Mouse (Mus musculus) skeletal muscle tissue, adult 2 months (tissue): ENCODE results near the gene Skap2.

Source experiments
- DNase-seq: peaks from one replicate; pipeline ENCODE4 v3.0.0-alpha.2; 2012; ENCODE audit warnings: low read depth, low spot score

Skap2 gene

DNA sequence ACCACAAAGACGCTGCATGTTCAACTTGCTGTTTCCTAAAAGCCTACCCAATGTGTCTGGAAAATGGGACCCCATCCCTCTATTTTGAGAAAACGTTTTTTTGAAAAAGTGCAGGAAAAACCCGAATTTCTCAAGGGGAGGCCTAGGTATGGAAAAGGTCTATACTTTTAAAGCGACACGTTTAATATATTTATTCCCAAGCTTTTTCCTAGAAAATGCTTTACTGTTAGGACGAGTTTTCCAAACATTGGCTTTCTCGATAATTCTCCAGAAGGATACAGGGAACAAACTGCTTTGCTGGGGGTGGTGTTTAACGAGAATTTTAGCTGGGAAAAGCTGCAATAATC, 6.8 kb downstream of the Skap2 start:
- DNase-seq: no peak

DNA sequence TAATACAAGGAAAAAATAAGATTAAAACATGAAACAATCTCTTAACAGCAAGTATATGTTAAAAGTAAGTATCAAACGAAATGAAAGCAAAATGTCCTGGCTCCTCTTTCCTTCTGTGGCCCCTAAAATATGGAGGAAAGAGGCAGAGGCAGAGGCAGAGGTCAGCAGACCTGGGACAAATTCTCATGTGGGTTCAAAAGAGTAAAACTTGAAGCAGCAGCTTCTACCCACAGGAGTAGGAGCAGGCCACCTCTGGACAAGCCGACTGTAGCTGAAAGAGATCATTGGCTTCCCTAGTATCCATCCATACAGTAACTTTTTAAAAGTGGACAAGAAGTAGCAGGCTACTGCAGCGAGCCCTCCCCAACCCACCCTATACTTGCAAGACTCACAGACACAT, 7.4 kb downstream of the Skap2 start:
- DNase-seq: no peak

DNA sequence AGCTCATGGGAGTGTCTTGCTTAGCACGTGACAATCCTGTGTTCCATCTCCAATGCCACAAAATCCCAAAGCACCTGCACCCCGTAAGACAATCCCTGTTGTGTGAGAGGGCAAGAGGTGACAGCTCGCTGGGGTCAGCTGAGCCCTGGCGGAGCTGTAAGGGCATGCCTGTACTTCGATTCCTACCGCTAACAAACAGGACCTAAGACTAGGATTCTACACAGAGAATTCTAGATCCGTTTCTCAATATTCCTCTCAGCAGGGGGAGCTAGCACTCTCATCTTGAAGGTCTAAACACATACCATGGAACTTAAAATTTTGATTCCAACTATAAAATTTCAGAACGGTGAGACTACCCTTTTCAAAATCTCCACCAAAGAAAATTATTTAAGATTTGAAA, 9.7 kb downstream of the Skap2 start:
- DNase-seq: peak; percentile 23

DNA sequence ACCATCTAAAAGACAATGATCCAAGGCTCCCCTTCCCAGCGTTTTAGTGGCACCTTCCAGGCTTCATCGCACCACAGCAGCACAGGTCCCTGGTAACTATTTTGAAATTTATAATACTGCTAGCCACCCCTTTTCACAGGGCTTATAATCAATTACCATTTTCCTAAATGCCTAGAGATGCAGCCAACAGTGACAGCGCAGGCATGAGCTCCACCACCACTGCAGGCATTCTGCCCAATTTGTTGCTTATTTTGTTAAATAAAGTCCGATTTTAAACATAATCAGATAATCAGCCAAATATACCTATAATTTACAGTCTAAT, 13.2 kb downstream of the Skap2 start:
- DNase-seq: no peak

DNA sequence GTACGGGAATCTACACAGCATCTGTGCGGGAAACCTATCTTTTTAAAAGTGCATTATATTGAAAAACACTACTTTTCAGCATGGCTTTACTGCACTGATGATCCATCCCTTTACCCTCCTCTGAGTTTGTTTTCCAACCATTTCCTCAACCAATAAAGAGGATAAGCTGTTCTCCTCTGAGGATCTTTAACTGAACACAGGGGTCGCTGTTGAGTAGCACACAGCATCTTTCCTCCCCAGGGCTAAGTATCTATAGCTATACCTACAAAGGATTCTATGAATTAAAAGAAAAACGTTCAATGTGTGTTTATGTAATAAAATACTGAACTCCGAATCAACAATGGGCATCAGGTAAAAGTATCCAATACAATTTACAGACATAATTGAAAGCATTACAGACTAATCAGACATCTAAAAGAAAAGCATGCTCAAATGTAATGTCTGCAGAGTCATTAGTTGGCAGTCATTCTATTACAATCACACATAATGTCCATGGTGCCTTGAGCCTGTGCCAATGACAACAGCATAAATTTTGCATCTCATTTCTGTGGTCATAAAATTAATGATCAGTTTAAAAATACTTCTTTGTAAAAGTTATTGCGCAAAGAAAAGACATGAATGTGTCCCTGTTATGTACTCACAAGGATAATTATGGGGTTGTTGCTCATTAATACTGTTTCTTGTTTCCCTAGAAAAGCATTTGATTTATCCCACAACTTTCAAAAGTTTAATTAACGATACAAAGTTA, 13.8 kb downstream of the Skap2 start:
- no peak for DNase-seq

DNA sequence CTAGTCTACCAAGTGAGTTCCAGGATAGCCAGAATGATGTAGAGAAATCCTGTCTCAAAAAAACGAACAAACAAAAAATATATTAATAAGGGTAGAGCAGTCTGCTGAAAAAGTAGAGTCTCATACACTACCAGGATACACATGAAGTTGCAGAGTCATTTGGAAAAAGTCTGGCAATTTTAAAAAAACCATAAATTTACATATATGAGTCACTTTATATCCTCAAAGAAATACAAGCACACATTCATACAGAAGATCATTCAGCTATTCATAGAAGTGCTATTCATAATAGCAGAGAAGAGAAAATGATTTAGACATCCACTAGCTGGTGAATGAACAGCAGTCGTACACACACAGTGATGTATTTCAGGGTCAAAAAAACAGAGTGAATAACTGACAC, 24.4 kb downstream of the Skap2 start:
- no peak for DNase-seq

DNA sequence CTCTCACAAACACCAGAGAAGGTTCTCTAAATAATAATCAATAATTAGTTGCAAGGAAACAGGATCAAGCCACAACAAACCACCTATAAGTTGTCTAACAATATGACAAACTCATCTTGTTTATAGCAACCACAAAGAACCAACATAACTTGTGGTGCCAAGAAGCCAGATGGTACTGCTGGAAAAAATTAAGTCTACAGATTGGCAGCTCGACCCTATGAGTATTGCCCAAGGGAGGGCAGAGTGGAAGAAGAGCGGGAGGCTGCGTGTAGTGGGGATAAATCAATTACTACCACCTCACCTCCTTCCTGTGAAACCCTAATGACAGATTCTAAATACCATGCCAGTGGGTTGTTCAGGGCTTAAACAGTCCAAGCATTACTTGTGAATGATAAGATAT, 34.7 kb downstream of the Skap2 start:
- DNase-seq: no peak

DNA sequence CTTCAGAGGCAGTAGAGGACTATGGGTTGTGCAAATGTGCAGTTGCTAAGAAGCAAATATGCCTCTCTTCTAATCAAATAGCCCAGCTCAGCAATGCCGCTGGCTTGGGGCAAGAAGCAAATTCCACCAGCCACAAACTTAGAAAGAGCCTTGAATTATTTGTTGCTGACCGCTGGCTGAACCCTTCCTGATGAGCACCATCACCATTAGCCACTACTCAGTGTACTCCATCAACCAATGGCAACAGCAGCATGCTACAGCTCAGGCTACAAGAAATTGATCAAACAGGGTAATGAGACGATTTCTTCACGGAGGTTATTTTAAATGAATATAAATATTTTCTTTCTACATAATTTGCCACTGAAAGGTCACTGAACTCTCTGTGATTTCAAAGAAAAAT, 36.6 kb downstream of the Skap2 start:
- no peak for DNase-seq

DNA sequence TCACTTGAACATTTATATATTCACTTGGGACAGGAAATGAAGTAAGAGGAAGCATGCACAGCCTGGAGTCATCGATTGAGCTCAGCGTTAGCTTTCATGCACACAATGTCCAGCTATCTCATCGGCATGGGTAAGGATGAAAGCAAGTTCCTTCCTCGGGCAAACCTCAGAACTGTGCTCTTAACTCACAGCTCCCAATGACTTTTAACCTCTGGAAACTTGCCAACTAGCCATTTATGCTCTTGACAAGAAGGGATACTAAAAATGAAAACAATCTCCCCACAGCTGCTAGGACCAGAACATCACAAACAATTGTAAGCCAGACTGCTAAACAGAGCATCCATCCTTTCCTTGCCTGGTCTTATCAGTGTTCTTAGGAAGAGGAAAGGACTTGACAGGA, 53.4 kb downstream of the Skap2 start:
- no peak for DNase-seq

DNA sequence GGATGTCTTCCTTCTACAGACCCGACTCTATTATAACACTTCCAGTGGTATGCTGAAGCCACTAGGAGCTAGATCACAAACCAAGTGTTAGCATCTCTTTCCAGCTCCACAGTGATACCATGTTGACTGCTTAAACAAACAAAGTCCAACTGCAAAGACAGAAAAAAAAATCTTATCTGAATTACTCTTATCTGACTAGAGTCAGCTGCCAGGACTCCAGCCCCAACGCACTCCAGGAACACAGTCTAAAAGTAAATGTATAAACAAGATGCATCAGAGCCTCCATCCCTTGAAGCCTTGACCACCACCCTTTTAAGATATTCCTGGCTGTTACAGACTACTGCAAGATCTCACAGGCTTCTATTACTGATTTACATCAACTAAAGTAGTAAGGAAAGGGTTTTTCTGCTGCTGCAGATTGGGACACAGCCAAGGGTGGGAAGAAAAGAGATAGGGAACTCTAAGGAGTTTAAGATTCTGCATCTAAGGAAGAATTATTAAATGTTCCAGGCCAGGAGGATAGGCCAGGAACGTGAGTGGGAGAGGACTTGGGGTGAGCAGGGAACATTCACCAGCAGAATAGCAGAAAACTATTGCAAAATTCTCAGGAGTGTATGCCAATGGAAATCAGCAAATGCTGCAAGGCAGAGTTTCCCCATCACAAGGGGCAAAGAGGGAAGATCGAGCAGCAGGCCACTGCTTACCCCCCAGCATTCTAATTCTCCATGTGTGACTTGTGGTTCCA, 56.1 kb downstream of the Skap2 start:
- DNase-seq: no peak

DNA sequence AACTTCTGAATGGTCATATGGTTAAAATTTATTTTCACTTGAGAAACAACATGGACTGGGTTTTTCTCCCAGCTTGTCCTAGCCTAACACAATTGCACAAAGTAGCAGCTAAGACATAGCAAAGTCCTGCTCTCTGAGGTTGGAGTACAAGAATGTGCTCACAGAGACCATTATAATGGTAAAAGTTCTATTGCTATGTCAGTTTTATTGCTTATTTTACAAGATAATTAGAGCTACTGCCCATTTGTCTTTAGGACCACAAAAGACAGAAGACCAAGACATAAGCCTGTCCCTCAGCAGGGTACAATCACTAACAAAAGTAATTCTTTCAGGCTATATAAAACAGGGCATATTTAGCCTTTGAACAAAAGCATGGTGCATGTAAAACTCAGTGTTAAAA, 64.7 kb downstream of the Skap2 start:
- no peak for DNase-seq

DNA sequence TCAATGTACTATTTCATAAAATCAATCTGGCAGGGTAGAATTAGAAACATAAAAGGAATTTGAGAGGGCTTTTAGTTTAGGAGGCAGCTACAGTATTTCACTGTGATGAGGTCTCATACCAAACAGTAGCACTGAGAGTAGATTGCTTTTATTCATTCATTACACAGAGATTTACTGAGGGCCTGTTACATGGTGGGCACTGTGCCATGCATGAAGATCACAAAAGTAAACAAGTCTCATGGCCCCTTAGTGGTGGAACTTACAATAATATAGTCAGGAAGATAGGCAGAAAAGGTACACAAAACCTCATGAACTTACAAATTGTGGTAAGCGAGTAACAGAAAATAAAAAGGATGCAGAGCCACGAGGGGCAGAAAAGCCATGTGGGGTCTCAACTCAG, 67.4 kb downstream of the Skap2 start:
- DNase-seq: no peak

DNA sequence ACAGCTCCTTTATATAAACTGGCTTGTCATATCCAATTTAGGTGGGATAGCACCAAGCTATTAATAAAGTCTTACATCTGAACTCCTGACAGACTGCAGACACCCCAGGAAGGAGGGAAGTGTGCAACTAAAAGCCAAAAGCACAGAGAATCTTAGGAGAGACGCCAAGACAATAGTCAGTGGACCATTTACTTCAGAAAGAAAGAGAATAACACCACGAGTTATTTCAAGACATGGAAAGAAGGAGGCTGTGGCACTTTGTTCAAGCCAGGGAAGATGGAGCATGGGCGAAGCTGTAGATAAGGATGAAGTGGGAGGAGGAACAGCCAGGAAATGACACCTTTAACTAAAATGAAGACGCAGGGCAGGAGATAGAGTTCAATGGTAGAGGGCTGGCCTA, 78.4 kb downstream of the Skap2 start:
- no peak for DNase-seq

DNA sequence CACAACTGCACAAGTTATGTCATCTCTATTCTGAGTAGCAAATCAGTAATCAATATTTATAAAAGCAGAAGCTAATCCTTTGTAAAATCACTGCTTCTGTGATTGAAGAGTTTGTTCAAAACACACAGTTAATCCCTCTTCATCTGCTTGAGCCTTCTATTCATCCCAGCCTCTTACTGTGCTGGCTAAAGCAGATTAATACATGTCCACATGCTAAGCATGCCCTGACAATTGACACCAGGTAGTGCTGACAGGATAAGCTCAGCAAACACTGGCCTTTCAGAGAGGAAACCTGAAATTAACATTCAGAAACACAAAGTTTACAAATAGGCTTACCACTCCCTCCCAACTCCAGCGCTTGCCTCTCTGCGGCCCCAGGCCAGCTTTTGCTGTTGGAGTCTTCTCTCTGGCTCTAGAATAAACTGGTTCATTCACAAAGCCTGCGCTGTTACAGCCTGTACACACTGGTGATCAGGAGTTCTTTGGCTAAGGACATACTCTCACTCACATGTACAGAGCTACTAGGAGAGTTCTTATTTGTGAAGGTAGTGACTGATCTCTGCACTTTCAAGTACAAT, 79.2 kb downstream of the Skap2 start:
- no peak for DNase-seq

DNA sequence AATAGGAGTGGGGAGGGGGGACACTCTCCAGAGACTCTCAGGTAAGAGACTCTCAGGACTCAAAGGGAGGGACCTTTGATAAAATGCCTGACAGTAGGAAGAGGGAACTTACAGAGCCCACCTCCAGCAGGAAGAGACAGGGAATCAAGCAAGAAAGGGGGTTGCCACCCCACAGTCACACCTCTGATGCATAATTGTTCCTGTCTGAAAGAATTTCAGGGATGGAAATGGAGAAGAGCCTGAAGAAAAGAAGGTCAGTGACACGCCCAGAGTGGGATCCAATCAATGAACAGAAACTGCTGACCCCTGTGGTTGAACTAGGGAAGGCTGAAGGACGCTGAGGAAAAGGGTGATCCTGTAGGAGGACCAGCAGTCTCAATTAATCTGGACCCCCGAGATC, 85.2 kb downstream of the Skap2 start:
- DNase-seq: no peak

DNA sequence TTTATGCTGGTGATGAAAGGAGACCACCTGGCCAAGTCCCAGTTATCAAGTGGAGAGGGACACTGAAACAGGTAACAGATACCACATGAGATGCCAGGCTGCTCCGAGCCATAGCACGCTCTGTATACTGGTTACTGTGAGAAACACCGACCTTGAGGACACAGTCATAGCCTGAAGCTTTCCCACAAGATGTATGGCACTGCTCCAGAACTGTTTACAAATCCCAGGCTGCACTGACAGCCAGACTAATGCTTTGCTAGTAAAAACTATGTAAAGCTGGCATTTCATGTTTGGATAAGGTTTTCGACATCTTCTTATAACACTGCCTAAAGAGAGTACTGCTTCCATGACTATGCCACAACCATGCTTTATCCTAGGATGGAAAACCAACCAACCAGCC, 90.5 kb downstream of the Skap2 start:
- DNase-seq: no peak

DNA sequence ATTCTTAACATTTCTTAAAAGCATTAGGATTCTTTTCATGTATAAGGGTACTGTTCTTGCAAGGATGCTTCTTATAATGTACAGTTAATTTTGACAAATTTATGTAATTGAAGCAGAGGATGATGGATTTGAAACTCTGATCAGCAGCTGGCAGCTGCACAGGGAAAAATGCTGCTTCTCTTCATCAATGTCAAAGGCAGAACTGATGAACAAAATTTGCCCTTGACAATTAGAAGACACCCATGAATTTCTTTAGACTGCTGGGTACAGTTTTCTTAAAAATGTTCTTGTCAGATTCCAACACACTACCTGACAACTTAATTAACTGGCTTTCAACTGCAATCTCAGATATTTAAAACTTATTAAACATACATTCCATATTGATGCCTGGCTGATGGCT, 103.9 kb downstream of the Skap2 start:
- DNase-seq: no peak

DNA sequence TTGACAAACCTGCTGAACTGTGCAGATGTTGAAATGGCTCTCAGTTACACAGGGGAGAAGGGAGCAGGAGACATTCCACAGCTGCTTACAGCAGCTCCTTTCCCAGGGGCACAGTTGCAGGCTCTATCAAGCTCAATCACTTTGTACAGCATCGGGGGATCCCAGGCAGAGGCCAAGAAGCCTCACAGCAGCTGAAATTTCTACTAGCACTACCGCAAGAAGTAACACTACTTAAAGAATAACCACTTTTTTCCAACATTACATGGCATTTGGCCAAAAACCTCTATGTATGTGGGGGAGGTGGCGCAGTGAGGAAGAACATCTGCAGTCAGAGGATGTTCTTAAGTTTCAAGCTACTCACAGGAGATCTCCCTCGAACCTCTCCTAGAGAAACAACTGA, 106.7 kb downstream of the Skap2 start:
- DNase-seq: no peak

DNA sequence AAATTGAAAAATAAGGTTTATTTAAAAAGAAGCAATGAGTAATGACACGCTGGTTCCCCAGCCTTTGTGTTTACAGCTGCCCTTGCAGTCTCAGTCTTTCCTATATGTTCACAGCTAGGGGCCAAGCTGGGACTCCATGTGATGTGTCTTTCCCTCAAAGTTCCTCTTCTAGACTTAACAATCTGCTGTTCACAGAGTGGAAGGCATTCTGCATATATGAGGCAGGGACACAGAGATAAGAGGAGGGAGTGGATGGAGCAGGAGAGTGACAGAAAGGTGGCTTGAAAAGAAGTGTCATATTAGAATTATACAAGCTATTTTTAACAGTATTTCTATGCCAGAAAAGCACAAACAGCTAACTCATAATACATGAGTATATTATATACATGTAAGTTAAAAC, 110.8 kb downstream of the Skap2 start:
- DNase-seq: no peak

DNA sequence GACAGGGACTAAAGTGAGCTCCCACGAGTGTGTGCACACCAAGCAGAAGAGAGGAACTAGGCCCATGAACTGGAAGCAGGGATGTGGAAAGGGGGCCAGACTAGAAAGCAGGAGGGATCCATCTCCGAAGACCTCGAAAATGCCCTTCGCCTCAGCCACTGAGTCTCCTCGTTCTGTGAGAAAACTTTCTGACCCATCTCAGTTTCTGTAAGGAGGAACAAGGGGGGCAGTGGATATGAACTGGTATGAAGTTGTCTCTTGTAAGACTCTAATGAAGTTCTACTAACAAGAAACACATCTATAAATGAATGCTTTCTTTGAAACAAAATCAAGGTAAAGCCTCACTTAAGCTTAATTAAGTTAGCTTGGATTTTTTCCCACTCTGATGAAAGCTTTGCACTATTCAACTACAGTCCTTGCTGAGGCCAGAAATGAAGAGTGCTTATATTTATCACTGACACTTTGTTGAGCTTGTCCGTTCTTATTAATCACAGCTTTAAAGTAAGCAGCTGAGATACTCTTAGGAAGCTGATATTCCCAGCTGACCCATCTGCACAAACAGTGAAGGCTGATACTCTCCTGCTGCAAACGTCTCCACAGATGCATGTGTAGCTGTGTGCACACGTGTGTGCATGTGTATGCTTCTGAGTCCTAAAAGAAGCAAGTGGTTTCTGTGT, 113.9 kb downstream of the Skap2 start:
- no peak for DNase-seq

DNA sequence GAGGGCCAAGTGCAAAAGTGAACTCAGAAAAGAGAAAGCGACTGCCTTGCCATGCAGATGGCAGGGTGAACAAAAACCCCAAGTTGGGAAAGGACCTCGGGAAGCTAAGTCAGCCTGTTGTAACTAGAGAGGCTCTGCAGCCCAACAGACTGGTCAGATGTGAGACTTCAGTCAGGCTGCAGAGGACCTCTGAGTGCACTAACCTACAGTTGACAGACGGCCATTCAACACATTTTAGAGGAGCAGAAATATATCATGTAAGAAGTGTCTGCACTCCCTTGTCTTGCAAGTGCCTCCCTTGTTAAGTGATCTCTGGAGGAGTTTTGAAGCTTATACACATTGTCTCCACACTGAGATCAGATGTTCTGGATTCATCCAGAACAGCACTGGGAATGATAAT, 116.6 kb downstream of the Skap2 start:
- no peak for DNase-seq

DNA sequence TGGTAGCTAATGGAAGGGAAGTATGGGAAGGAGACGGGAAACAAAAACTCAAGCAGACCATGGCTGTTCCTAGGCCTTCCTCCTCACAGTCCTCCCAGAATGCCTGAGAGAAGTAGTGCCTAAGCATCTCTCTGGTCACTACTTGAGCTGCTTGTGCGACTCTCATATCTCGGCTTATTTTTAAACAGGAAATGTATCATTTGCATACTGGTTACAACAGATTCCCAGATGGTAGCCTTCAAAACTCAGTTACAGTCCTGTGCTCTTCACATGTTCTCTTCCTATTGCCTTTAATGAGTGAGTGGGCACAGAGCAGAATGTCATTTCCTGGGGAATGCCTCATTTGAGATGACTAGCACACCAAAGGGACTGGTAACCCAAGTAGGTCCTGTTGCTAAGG, 117.6 kb downstream of the Skap2 start:
- no peak for DNase-seq

DNA sequence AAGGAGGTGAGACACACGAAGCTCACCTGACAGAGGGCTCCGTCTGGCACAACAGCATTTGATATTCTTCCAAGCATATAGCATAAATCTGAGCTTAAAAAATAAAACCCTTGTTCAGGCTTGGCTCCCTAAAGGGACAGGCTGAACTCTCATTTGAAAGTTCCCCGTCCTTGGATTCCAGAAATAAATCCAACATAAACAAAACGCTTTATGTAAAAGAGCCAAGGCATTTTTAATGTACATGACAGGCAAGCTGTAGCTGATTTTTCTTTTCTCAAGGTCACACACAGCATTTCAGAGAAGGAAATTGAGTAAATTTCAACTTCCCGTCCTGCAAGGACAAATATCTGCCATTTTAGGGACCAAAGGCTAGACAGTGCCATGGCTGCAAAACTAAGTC, 122.0 kb downstream of the Skap2 start:
- DNase-seq: no peak
